Mouse (Mus musculus): ENCODE data around the gene Hist1h2ad. TPM values are rescaled to one million over a fixed set of nuclear protein-coding genes. Genes with fewer than 3 reads are reported as not detected.

Gene Hist1h2ad
- total RNA-seq, 2 experiments from 2014 or later: 9.0 to 9.1 TPM

DNA sequence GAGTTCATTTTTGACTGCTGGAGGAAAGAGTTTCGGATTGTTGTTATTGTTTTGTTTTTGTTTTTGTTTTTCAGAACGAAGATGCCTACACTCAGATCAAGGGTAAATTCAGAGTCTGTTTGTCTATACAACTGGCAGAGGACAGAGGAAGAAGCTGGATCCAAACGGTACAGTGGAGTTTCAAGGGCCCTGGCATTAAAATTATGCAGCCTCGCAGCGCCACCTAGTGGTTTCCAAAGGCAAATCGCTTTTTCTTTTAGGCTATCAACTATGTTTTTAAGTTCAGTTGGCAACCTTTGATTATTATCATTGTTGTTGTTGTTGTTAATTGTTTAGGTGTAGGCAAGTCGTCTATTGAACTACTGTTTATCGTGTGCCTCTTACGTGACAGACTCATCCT lies 23.8 kb downstream of the Hist1h2ad start:
- peak; percentile 58 to 69 for DNase-seq (ENCODE audit: low spot score in 2 of 2)
- intact Hi-C loops (cut with DNase I): no loop called here

DNA sequence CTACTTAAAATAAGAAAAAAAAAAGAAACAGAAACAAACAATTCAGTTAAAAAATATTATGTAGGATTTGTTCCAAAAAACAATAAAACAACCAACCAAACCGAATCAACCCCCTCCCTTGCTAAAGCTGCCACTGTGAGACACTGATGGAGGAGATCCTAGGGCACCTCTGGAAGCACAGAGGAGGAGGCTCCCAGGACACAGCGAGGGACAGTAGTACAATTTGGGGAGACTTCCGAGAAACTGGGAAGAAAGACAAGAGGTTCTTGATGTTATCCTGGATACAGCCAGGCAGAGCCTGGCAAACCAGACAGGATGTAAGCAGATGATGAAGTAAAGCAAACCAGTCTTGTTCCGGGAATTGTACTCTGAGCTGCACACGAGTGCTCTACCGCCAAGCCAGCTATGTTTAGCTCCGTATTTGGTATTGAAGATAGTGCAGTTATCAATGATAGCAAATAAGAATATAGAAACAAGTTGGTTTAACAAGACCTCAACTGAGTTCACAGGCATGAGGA lies 29.1 kb downstream of the Hist1h2ad start:
- no peak for DNase-seq (ENCODE audit: low spot score in 2 of 2)
- intact Hi-C loops (cut with DNase I): no loop called here

DNA sequence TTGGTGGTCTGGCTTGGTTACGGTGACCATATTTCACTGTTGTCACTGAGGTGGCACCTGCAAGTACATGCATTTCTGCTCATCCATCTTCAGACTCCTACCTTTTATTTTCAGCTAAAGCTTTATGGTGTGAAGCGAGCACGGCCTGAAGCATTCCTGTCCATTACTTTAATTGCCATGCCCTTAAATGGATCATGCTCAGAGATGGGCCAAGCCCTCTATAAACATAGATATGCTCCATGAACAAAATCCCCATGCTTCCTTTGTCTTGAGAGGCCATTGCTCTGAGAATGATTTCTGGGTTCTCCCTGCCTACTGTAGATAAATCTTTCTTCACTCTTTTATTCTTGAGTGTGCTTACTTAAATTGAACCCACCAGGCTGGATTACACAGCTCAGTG lies 30.3 kb downstream of the Hist1h2ad start:
- intact Hi-C loops (cut with DNase I): no loop called here

DNA sequence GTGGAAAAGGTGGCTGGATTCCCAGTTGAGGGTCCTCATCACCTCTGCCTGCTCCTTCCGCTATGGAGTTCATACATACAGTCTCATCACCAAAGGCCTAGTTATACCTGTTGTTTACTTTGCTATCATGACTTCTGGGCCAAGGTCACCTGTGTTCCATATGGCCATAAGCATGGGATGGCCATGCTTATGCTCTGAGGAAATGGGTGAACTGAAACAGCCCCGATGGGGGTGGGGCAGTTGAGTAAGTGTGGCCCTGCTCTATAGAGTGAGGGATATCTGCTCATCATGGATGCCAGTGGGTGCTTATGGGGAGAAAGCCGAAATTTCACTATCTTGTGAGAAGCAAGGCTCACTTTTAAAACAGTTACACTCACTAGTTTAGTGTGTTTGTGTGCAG lies 30.9 kb downstream of the Hist1h2ad start:
- intact Hi-C loops (cut with DNase I): no loop called here
- no peak for DNase-seq (ENCODE audit: low spot score in 2 of 2)

More for the DNA sequence above, 30.3 kb downstream of the Hist1h2ad start:
- no peak for DNase-seq (ENCODE audit: low spot score in 2 of 2)

DNA sequence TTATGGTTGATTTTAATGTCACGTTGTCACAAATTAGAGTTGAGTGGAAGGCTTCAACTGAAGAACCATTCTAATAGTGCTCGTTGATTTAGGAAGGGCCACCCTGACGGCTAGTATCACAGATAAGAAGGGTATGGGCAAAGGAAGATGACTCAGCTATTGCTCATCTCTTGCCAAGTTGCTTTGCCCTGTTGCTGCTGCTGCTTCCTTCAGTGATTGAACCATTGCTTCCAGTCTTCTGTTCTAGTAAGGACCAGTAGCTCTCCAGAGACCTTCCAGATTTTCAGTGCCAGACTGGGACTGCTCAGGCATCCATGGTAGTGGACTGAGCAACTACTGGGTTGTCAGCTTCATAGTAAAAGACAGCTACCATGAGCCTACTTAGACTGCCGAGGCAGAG lies 35.0 kb downstream of the Hist1h2ad start:
- intact Hi-C loops (cut with DNase I): no loop called here
- no peak for DNase-seq (ENCODE audit: low spot score in 2 of 2)

DNA sequence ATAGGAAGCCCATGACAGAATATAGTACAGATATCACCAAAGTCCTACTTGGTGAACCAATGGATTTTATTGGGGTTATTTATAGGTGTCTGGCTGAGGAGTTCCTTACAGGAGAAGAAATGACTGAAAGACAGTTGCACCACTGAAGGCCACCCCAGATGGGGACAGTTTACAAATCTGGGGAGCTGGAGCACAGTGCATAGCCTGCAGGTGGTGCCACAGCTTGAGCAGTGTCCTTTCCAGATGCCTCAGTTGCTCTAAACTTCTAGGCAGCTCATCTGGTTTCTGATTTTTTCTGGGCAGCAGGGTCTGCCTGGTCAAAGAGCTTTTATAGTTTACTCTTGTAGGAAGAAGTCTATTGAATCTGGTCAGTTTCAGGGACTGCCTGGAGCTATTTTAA lies 35.7 kb downstream of the Hist1h2ad start:
- no peak for DNase-seq (ENCODE audit: low spot score in 2 of 2)
- intact Hi-C loops (cut with DNase I): loop anchor here (10.0 kb wide), 1 partner anchor 1785 kb away; no protein-coding TSS in a partner anchor

DNA sequence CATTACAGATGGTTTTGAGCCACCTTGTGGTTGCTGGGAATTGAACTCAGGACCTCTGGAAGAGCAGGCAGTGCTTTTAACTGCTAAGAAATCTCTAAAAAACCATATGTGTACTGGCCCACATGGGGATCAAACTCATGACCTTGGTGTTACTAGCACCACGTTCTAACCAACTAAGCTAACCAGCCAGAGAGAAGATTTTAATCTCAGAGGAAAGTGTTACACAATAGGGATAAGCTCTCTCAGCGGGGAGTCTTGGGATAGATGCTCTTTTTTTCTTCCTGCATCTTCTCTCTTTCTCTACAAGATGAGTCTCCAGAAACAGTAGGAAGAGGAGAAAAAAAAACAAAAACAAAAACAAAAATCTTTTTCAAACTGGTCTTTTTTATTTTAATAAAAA lies 36.2 kb downstream of the Hist1h2ad start:
- intact Hi-C loops (cut with DNase I): loop anchor here (10.0 kb wide), 1 partner anchor 1786 kb away; no protein-coding TSS in a partner anchor
- no peak for DNase-seq (ENCODE audit: low spot score in 2 of 2)

DNA sequence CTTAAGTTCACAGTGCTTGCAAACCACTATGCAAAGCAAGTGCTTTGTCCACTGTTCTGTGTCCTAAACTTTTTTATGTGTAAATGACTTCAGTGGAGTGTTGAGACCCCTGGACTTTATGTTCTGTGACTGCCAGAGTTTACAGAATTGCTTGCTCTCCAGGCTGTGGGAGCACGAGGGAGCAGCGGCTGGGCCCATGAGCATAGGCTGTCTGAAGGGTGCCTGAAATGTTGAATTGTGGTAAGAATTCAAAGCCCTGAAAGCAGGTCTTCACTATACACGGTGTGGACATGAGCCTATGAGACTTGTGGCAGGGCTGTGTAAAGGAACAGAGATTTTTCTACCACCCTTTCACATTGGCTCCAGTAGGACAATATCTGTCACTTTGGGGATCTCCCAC lies 37.5 kb downstream of the Hist1h2ad start:
- intact Hi-C loops (cut with DNase I): loop anchor here (10.0 kb wide), 1 partner anchor 1787 kb away; no protein-coding TSS in a partner anchor
- DNase-seq (ENCODE audit: low spot score in 2 of 2): no peak

DNA sequence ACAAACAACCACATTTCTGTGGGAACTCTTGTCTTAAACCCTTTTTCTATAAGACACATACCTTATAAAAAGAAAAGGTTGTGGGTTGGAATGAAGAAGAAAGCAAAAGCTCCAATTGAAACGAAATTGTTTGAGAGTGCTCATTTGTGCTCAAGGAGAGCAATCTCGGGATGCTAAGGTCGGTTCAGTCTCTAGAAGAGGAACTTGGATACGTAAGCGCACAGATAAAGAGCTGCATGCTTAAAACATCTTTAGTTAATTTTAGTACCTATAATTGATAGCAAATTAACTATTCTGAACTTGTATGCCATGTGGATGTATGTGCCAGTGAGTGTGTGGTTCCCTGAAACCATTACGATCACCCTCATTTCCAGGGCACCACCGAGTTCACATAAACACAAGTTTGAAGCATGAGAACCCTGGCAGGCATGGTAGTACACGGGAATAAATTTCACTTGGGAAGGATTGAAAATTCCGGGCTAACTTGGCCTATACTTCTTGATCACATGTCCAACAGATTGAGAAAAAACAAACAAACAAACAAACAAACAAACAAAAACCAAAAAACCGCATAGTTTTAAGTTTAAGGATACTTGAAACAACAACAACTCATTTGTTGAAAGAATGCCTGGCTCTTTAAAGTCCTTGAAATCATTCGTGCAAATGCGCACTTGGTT lies 46.0 kb downstream of the Hist1h2ad start:
- intact Hi-C loops (cut with DNase I): loop anchor here (2.0 to 5.0 kb wide), 3 partner anchors 33 to 1903 kb away; partner anchors contain the start of genes Hist1h2af, Hist1h2ai, Hist1h2bl and Hist1h3h
- peak in 1 of 2 experiments; percentile 5 for DNase-seq (ENCODE audit: low spot score in 2 of 2)

DNA sequence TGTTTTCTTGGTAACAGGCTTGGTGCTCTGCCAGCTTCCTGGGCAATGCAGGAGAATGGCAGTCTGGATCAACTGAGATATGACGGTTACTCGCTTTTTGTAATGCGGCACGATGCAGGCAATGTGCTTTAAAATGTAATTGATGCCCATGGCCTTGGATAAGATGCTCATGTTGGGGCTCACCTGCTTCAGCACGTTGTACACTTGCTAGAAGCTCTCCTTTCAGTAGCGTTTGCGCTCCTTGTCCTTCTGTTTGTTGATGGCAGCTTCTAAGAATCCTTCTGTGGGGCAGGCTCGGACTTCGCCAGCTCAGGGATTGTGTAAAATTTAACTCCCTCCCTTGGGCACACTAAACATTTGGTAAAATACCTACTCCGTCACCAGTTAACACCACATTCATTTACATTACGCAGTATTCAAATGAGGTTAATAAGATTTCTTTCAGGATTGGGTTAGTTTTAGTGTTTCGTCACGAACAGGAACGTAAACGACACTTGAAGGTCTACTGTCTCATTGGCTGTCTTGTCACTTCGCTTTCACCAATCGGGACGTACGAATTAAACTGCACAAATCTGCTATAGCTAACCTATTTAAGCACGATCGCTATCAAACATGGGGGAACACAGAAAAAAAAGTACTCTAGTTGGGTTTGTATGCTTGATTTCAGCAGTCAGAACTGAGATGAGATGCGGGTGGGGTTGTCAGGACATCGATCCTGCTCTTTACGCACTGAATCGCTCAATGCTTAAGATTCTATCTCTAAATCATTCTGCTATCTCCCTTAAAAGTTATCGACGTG lies 46.8 kb downstream of the Hist1h2ad start, which contains the start of gene Hist1h2be:
TSS of gene Hist1h2be (minus strand) at position 392 of the 799 bp plus-strand sequence.
- peak; percentile 80 to 95 for DNase-seq (ENCODE audit: low spot score in 2 of 2)
- intact Hi-C loops (cut with DNase I): loop anchor here (1.0 to 5.0 kb wide), 4 partner anchors 34 to 1904 kb away; partner anchors contain the start of genes Hist1h2af, Hist1h2ai, Hist1h2bl and Hist1h3h

DNA sequence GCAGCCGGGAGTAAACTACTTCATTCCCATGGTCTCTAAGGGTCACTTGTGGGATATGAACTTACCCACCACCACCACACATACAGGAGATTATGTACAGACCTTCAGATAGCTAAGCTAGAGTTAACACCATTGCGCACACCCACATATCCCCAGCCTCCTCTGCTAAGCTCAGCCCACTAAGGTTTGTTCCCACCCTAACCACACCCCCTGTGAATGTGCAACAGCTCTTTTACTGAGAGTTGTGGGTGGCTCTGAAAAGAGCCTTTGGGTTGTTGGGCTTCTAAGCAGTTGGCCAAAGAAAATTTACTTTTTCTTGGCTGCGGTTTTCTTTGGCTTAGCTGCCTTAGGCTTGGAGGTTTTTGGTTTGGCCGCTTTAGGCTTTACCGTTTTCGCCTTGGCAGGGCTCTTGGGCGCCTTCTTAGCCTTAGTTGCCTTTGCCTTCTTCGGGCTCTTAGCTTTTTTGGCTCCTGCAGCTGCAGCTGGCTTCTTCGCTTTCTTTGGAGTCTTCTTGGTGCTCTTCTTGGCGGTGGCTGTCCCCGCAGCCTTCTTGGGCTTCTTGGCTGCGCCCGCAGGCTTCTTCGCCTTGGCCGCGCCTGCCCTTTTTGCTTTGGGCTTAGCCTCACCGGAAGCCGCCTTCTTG lies 47.5 kb downstream of the Hist1h2ad start:
- intact Hi-C loops (cut with DNase I): loop anchor here (1.0 to 5.0 kb wide), 6 partner anchors 35 to 1904 kb away; partner anchors contain the start of genes Hist1h2af, Hist1h2ai, Hist1h2bc and Hist1h2bl
- DNase-seq (ENCODE audit: low spot score in 2 of 2): peak; percentile 66 to 89

DNA sequence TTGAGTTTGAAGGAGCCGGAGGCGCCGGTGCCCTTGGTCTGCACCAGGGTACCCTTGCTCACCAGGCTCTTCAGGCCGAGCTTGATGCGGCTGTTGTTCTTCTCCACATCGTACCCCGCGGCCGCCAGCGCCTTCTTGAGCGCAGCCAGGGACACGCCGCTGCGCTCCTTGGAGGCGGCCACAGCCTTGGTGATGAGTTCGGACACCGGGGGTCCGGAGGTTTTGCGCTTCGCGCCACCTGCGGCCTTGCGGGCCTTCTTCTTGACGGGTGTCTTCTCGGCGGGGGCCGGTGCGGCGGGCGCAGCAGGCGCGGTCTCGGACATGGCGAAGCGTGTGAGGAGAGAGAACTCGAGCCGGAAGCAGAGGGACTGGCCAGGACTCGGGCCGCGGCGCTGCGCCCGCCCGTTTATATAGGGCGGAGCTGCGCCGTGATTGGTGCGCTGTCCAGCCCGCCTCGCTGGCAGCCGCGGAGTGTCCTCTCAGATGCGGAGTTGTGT lies 48.0 kb downstream of the Hist1h2ad start, which contains the start of gene Hist1h1e:
TSS of gene Hist1h1e (minus strand) at position 384 of the 497 bp plus-strand sequence.
- intact Hi-C loops (cut with DNase I): loop anchor here (1.0 to 5.0 kb wide), 4 partner anchors 62 to 1905 kb away; partner anchors contain the start of genes Hist1h2af, Hist1h2ai, Hist1h2bc and Hist1h2bl

DNA sequence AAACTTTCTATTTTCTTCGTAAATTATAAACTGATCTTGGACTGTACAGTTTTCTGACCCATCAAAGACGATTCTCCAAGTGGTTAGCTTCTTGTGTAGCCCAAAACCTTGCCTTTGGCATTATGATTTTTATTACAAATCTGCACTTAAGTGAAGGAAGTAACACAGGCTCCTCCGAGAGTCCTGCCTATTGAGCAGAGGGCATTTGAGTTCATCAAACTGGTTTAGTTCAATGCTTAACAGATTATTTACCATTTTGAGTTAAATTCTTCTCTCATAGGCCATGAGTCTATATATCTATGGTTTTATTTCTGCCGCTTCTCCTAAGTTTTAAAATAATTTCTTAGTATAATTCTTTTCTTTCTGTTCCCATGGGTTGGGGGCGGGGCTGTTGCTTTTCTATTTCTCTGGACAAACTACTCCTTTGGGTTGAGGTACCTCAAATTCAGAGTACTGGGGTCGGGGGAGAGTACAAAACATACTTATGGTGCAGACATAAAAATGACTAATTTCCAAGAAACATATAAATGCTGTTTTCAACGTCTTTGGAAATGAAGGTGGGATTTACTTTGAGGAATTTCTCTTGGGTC lies 48.8 kb downstream of the Hist1h2ad start:
- intact Hi-C loops (cut with DNase I): loop anchor here (1.0 to 5.0 kb wide), 4 partner anchors 61 to 1906 kb away; partner anchors contain the start of genes Hist1h2af, Hist1h2ai, Hist1h2bc and Hist1h2bl
- no peak for DNase-seq (ENCODE audit: low spot score in 2 of 2)

More for the DNA sequence above, 48.0 kb downstream of the Hist1h2ad start, which contains the start of gene Hist1h1e:
- peak; percentile 88 to 92 for DNase-seq (ENCODE audit: low spot score in 2 of 2)

Small RNA genes lying within 50 kb of the gene (microRNA-seq; reads per million reads assigned to microRNA genes)
- 0 reads per million in 2 experiments for gene Gm44297
- gene Gm44359: 0 reads per million in 2 experiments
- 0 reads per million in 2 experiments for gene Gm44394

Other genes with a start within 250 kb of the Hist1h2ad start
- 10 to 100 TPM; 35.1 to 36.5 TPM for gene Zfp322a, start 205.2 kb upstream of the Hist1h2ad start, total RNA-seq (2021)
- gene Abt1, start 150.5 kb upstream of the Hist1h2ad start, total RNA-seq (2021): 1 to 10 TPM; 8.3 to 8.9 TPM
- not detected for gene Btn1a1, start 108.5 kb upstream of the Hist1h2ad start, total RNA-seq (2021)
- 1 to 10 TPM; 1.1 to 1.3 TPM for gene Btn2a2, start 85.5 kb upstream of the Hist1h2ad start, total RNA-seq (2021)
- gene Hist1h4h, start 43.3 kb upstream of the Hist1h2ad start, total RNA-seq (2021): 100 to 1,000 TPM; 300 to 349 TPM
- 1 to 10 TPM; 1.6 to 3.9 TPM for gene Hist1h2af, start 40.5 kb upstream of the Hist1h2ad start, total RNA-seq (2021)
- 1 to 10 TPM; 3.1 to 4.6 TPM for gene Hist1h3g, start 39.0 kb upstream of the Hist1h2ad start, total RNA-seq (2021)
- gene Hist1h2bh, start 31.0 kb upstream of the Hist1h2ad start, total RNA-seq (2021): under 1 TPM; 0.57 to 0.87 TPM
- gene Hist1h3f, start 30.3 kb upstream of the Hist1h2ad start, total RNA-seq (2021): 10 to 100 TPM; 16.0 to 17.8 TPM
- gene Hist1h4f, start 22.7 kb upstream of the Hist1h2ad start, total RNA-seq (2021): 100 to 1,000 TPM; 160 to 188 TPM
- 1 to 10 TPM; 3.6 to 5.7 TPM for gene Hist1h1d, start 21.1 kb upstream of the Hist1h2ad start, total RNA-seq (2021)
- gene Hist1h3e, start 12.0 kb upstream of the Hist1h2ad start, total RNA-seq (2021): 10 to 100 TPM; 41.7 to 46.6 TPM
- 1 to 10 TPM; 5.0 to 6.6 TPM for gene Hist1h2ae, start 3.2 kb upstream of the Hist1h2ad start, total RNA-seq (2021)
- 10 to 100 TPM; 82.4 to 88.3 TPM for gene Hist1h2bg, start 3.0 kb upstream of the Hist1h2ad start, total RNA-seq (2021)
- 10 to 100 TPM; 25.7 to 29.4 TPM for gene Hist1h2bf, start 185 bp upstream of the Hist1h2ad start, total RNA-seq (2021)
- gene Hist1h3d, start 1.4 kb downstream of the Hist1h2ad start, total RNA-seq (2021): 10 to 100 TPM in 1 of 2 experiments, 1 to 10 TPM in 1; 7.2 to 10.5 TPM
- 100 to 1,000 TPM; 121 to 160 TPM for gene Hist1h4d, start 7.2 kb downstream of the Hist1h2ad start, total RNA-seq (2021)
- gene Hist1h2be, start 46.7 kb downstream of the Hist1h2ad start, total RNA-seq (2021): 1 to 10 TPM; 7.4 to 7.7 TPM
- 10 to 100 TPM; 53.2 to 67.9 TPM for gene Hist1h1e, start 48.2 kb downstream of the Hist1h2ad start, total RNA-seq (2021)
- 1 to 10 TPM; 2.1 to 2.4 TPM for gene Hist1h2ac, start 109.6 kb downstream of the Hist1h2ad start, total RNA-seq (2021)
- 10 to 100 TPM; 32.7 to 35.0 TPM for gene Hist1h2bc, start 109.8 kb downstream of the Hist1h2ad start, total RNA-seq (2021)
- not detected for gene Hist1h1t, start 121.4 kb downstream of the Hist1h2ad start, total RNA-seq (2021)
- 100 to 1,000 TPM in 1 of 2 experiments, 10 to 100 TPM in 1; 94.8 to 129 TPM for gene Hist1h4c, start 124.1 kb downstream of the Hist1h2ad start, total RNA-seq (2021)
- 1 to 10 TPM; 3.1 to 3.7 TPM for gene Hfe, start 136.5 kb downstream of the Hist1h2ad start, total RNA-seq (2021)
- 10 to 100 TPM; 51.7 to 71.1 TPM for gene Hist1h1c, start 164.4 kb downstream of the Hist1h2ad start, total RNA-seq (2021)
- 1 to 10 TPM; 1.9 to 2.6 TPM for gene Hist1h3c, start 171.2 kb downstream of the Hist1h2ad start, total RNA-seq (2021)
- gene Hist1h2bb, start 172.4 kb downstream of the Hist1h2ad start, total RNA-seq (2021): 10 to 100 TPM; 17.5 to 23.2 TPM
- gene Hist1h2ab, start 176.7 kb downstream of the Hist1h2ad start, total RNA-seq (2021): 10 to 100 TPM; 27.5 to 31.4 TPM
- 10 to 100 TPM in 1 of 2 experiments, 1 to 10 TPM in 1; 9.3 to 14.5 TPM for gene Hist1h3b, start 177.9 kb downstream of the Hist1h2ad start, total RNA-seq (2021)
- 10 to 100 TPM; 87.5 to 89.8 TPM for gene Hist1h4b, start 182.6 kb downstream of the Hist1h2ad start, total RNA-seq (2021)
- gene Hist1h4a, start 186.8 kb downstream of the Hist1h2ad start, total RNA-seq (2021): 10 to 100 TPM; 47.0 to 58.8 TPM
- 10 to 100 TPM; 35.9 to 40.0 TPM for gene Hist1h3a, start 188.0 kb downstream of the Hist1h2ad start, total RNA-seq (2021)
- gene Hist1h1a, start 189.3 kb downstream of the Hist1h2ad start, total RNA-seq (2021): 10 to 100 TPM; 18.2 to 29.1 TPM
- gene Trim38, start 195.5 kb downstream of the Hist1h2ad start, total RNA-seq (2021): not detected
- gene Slc17a2, start 232.6 kb downstream of the Hist1h2ad start, total RNA-seq (2021): not detected

Measured in left cerebral cortex, postnatal 25 days (tissue).